Mouse (Mus musculus) spleen, postnatal 4 days (tissue): ENCODE measurements around the gene Hsd11b2.

ENCODE experiments used
- DNase-seq, 2 experiments: peaks; one replicate each; pipeline ENCODE4 v3.0.0; 2022; ENCODE audit warnings: low spot score in 2 of 2

The Hsd11b2 gene

DNA sequence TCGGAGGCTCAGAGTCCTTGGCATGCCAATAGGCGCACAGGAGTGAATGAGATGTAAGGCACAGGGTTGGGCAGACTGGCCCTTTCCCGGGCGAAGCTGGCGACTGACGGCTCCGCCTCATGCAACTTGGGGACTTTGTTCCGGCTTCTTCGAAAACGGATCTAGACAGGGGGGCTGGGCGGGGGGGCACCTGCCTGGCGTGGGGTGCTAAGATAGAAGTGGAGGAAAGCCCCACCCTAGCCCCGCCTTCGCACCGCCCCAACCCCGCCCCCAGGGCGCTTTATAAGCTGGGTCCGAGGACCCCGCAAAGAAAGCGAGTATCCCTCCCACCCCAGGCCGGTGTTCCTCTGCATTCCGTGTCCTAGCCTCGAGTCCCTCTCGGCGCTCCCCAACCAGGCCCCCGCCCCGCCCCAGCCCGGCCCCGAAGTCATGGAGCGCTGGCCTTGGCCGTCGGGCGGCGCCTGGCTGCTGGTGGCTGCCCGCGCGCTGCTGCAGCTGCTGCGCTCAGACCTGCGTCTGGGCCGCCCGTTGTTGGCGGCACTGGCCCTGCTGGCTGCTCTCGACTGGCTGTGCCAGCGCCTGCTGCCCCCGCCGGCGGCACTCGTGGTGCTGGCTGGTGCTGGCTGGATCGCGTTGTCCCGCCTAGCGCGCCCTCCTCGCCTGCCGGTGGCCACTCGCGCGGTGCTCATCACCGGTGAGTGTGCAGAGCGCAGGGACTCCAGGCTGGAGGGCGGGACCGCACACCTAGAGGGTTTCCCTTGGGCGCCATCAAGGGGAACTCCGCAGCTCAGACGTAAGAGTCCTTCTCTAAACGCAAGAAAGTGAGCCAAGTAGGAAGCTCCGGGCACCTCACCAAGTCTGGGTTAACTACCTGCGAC lies at the start of gene Hsd11b2:
TSS of gene Hsd11b2 (plus strand) at position 320 of the 878 bp plus-strand sequence.
- peak; percentile 39 to 73 for DNase-seq

DNA sequence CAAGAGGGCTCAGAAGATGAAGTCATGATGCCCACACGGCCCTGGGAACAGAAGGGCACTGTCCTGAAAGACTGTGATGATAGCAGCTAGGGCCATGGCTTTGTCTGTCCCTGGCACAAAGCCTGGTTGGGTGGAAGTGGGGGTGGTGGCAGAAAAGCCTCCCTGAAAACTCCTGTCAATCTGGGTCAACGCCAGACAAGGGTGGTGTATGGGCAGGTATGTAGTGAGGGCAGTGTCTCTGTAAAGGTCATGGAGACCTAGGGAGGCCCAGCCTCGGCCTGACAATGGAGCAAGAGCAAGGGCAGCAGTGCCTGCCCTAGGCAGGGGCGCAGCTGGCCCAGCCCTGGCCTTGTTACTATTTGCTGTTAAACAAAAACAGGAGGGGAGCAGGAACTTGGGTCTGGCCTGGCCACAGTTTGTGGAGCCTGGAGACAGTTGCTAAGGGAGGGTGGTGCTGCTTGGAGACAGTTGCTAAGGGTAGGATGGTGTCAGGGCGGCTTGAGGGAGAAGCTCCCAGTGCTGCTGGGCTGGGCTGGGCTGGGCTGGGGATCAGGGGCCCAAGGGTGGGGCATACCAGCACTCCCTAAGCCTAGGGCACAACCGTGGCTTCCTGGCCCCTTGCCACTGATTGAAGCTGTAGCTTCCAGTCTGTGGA lies 49.4 kb upstream of the Hsd11b2 start:
- DNase-seq: no peak

DNA sequence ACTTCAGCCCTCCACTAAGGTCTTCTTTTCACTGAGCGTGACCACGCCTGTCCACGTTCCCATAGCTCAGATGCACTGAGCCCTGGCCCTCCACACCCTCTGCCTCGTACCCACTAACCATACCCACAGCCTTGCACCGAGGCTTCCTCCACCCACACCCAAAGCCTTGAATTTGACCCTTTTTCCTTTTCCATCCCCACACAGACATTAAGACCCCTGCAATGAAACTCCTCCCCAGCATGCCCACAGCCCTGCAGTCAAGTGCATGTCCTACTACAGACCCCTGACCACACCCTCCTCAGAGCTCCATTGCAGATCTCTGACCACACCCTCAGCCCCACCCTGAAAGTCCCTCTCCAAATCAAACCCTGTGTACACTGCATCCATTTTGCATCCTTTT lies 48.7 kb upstream of the Hsd11b2 start:
- DNase-seq: no peak

DNA sequence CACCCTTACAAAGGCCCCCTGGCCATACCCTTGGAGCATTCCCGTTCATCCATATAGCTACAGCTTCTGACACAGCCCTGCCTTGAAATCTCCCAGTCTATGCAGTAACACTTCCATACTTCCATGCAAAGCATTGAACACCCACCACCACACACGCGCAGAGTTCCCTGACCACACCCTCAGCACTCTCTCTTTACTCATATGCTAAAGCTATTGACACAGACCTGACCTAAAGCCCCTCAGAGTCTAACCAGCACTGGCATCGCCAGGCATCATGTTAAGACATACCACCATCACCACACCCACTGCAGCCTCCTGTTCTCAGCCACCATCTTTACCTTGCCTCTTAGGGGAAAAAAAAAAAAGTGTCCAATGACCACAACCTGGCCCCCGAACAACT lies 48.3 kb upstream of the Hsd11b2 start:
- DNase-seq: peak in 1 of 2 experiments; percentile 53

DNA sequence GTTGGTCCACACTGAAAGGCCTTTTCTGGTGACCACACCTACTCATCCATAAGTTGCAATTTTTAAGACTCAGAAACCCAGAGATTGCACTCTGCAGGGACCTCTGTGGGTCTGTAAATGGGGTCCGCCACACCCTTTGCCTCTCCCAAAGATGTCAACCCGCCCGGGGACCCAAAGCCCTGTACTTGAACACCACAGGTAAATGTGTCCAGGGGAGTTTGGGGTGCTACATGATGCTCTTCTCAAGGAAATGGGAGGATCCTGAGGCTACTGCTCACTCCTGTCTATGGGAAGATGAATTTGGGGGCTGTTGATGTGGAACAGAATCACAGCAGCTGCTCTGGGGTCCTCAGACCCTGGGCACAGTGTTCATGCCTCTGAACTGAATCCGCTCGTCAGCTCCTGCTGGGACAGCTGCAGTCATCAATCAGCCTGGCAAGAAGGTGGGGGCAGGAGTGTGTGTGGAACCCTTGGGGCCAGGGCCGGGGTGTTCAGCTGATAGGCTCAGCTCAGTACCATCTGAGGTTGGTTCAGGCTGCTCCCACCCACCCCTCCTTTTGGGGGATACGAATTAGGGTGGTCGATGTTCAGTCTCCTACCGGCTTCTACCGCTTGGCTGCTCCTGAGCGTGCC lies 47.8 kb upstream of the Hsd11b2 start:
- DNase-seq: no peak

DNA sequence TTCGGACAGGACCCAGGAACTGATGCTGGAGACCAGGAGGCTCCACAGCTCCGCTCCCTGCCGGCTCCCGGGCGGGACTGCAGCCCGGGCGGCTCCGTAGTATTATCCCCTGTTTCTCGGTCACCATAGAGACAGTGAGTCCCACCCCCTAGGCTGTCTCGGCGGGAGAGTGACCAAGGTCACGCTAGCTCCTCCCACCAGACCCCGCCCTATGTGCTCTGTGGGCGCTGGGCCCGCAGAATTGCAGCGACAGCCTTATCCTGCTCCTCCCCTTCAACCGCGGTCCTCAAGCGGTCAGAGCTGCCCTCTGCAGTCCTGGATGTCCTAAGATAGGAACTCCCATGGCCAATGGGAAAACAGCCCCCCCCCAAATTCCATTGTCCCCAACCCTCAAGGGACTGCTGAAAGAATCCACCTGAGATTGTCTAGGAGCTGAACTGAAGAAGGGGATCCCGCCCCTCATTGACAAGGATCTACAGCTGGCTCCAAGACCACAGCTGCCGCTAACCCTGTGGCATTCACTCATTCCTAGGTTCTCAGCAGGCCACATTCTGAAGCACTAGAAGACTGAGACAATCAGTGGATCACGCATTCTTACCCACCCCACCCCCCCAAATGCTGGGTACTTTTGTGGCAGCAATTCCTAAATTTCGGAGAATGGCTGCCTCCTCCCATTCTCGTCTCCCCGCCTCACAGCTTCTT lies 47.1 kb upstream of the Hsd11b2 start, which contains the start of gene Tppp3:
TSS of gene Tppp3 (minus strand) at position 213 of the 702 bp plus-strand sequence.
- peak; percentile 77 to 81 for DNase-seq

DNA sequence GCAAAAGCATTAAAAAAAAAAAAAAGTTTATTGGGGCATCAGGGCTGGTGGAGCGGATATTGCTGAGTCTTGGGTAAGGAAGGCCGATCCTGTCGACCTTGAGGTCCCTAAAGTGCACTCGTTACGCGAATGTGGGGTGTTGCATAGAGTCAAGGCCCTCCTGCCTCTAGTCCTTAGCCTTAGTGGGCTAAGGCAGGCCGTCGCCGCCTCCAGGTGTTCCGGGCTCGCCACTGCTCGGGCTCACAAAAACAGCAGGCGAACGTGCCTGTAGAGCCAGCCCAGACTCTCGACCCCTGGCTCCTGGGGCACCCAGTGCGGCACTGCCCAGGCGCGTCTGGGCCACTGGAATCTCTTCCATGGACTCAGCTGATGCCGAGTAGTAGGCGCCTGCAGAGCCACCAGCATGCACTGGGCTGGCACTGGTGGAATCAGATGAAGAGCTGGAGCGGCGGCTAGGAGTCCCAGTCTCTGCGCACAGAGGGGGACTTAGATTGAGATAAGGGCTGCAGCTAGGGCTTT lies 46.1 kb upstream of the Hsd11b2 start:
- no peak for DNase-seq

DNA sequence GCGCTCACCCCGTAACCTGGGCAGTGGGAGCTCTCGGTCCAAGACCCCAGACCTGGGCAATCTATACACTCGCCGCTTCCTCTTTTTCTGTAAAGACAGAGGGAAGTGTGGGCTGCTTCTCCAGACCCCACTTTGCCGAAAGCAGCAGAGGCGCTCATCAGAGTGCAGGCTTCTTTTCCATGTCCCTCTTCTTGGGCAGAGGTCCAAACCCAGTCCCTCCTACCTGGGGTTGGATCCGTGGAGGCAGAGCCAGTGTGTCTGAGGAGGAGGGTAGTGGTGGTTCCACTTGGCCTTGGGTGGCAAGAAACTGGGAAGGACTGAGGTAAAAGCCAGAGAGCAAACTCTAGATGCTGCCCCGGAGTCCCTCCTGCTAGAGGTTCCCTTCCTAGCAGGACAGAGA lies 45.6 kb upstream of the Hsd11b2 start:
- DNase-seq: no peak

DNA sequence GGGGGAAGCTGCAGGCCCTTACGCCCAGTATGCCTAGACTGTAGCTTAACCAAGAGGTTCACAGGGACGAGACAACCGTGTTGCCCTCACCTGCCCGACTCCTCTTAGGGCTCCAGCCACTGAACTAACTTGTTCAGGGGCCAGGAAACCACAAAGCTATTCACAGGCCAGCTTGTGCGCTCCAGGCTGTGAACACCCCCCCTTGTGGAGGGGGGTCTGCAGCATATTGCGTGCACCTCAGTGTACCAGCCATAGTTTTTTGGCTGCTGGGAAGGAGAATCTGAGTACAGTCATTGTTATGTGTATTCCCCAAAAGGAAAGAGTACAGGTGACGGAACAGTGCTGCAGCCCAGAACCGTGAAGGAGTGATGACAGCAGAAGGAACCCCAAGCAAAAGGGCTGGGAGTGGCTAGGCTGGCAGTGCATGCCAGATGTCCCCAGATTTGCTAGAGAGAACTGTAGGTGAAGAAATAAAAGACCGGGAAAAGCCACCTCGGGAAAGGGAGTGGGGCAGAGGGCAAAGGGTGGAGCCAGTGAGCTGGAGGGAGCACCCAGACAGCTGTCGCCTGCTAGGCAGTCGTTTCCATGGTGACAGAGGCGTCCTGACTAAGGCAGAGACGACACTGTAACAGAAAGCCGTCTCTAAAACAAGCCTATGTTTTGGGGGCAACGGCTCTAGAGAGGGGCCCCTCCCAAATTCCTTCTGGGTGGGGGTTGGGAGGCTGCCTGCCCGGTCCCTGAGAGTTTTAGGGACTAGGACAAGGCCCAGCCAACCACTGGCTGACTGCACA lies 44.5 kb upstream of the Hsd11b2 start:
- DNase-seq: no peak

DNA sequence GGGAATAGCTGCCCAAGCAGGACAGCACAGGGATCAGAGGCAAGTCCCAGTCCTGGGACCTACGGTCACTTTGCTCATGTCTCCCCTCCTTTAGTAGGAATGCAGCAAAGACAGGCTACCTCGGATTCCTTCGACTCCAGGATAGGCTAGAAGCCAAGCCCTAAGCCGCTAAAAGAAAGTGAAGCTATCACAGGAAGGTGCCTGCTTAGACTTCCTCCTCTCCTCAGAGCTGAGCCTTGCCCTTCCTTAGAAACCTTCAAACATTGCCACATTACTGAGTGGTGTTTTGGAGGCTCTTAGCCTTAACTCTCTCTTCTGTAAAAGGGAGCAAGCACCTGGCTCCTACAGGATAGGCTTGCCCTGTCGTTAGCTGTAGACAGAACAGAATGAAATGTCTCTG lies 43.9 kb upstream of the Hsd11b2 start:
- DNase-seq: no peak

DNA sequence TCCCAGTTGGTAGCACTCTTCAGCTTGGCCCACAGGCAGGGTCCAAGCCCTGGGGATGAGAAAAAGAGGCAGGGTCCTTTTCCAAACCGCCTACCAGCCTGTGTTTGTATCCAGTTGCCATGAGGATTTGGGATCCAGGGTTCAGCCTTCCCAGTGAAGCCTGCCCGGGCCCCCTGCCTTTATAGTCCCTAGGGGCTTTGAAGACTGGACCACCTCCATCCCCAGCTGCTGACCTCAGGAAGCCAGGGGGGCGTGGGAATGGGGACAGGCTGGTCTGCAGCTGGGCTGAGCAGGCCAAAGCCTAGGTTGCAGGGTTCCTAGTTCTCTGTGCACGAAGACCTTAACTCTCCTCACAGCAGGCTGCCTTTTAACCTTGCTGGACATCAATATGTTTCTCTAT lies 43.3 kb upstream of the Hsd11b2 start:
- DNase-seq: no peak

DNA sequence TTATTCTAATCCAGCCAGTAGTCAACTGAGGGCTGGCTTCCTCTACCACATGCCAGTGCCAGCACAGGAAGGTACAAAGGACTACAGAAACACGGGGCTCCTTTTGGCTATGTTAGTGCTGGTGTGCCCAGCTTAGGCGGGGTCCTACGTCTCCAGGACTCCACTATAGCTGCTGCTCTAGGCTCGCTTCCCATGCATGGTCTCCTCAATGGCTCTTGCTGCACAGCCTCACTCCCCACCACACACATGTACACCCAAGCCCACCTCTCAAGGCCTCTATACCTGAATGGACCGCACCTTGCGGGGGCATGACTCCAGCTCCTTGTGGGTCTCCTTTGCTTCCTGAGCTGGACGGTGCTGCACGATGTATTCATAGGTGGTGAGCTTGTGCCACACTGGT lies 42.8 kb upstream of the Hsd11b2 start:
- DNase-seq: no peak

DNA sequence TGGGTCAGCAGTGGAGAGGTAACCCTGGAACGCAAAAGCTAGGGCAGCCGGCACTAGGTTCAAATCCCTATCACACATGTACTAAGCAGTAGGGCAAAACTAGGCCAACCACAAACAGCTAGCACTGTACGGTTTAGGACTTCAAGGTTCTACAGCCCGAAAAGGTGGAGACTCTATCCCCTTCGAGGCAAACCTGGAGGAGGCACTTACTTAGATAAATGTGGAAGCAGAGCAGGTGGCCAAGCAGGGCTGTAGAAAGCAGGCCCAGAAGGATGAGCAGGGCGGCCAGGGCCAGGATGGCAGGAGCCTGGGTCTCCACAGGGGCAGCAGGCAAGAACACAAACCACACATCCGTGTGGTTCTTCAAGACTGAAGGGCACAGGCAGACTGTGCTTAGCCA lies 42.4 kb upstream of the Hsd11b2 start:
- no peak for DNase-seq

DNA sequence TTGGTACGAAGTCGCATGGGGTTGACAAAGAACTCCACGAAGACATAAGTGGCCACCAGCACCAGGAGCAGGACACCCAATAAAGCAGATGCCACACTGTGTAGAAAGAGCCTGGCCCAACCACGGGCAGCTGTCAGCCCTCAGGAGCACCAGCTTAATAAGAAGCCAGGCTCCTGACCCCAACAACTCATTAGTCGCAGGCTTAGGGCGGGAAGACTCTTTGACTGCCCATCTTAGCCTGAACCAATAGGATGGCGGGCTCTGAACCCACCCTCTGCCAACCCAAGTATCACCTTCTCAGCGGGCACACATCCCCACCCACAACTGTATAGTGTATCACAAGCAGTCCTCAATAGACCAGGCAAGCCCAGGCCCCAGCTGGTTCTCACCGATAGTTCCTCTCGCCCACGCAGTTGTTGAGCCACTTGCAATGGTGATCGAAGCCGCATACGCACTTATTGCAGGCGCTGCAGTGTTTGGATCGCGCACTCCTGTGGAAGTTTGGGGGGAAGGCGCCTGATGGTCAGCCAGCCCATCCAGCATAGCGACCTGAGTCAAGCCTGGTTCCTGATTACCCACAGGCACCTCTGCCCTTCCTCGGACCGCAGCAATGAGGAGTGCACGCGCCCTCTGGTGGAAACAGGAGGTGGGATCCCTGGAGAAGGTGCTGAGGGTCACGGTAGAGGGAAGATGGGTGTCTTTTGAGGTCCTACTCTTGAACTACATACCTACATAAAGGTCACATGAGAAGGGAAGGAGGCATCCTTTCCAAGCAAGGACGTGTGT lies 41.7 kb upstream of the Hsd11b2 start:
- DNase-seq: peak; percentile 58 to 83

DNA sequence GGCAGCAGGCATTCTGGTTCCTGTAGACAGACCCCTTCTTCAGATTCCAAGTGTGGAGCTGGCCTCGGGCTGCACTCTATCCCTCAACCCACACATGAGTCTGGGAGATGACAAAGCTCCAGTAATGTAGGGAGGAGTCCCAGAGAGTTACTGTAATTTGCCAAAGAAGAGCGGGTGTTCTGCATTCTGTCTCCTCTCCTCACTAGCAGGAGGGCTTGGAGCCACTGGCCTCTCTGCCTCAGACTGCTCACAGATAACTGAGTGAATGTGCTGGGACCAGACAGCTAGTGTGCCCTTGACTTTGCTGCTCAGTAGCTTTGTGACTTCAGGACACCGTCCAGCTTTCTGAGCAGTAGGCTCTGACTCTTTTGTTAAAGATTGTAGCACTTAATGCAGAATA lies 40.8 kb upstream of the Hsd11b2 start:
- DNase-seq: no peak

DNA sequence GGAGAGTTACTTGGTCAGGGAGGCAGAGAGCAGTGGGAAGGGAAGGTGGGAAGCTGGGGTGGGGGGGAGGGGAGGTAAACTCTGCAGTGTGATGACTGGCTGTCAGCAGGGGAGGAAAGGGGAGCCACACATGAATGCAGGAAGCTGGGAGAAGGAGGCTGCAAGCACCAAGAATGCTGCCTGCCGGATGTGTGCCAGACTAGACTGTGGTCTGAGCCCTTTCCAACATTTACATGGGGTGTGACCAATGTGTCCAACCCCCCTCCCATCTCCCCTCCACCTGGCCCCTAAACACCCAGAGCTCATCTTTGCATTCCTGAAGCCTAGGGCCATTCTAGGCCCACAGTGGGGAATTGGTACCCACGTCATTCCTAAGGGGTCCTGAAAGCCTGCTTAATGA lies 37.5 kb upstream of the Hsd11b2 start:
- DNase-seq: no peak

DNA sequence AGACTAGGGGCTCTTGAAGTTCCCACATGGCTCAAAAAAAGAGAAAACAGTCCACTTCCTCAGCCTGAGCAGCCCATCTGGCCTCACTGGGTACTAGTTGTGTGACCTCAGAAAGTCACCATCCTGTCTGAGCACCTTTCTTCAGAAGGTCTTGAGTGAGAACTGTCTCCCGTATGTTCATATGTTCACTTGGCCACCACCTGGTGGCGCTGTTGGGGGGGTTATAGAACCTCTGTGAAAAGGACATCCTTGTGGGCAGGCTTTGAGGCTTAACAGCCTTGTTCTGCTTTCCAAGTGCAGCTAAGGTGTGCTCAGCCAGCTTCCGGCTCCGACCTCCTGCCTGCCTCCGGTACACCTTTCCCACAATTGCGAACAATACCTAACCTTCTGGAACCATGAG lies 37.1 kb upstream of the Hsd11b2 start:
- DNase-seq: peak; percentile 57 to 83

DNA sequence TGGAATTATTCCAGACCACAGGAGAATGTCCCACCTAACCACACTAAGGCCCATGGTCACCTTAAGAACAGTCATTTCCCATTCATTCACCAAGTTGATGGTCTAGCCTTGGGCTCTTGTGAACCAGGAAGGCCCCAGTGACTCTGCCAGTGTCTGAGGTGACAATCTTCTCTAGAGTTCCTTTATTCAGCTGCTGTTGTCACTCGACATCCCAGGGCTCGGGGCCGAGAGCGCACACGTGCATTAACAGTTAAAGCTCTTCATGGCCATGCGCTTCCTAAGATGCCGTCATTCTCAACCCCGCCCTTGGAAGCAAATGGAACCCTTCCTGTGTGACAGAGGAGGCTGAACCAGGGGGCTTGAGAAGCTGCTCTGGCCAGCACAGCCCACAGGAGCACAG lies 36.4 kb upstream of the Hsd11b2 start:
- no peak for DNase-seq

DNA sequence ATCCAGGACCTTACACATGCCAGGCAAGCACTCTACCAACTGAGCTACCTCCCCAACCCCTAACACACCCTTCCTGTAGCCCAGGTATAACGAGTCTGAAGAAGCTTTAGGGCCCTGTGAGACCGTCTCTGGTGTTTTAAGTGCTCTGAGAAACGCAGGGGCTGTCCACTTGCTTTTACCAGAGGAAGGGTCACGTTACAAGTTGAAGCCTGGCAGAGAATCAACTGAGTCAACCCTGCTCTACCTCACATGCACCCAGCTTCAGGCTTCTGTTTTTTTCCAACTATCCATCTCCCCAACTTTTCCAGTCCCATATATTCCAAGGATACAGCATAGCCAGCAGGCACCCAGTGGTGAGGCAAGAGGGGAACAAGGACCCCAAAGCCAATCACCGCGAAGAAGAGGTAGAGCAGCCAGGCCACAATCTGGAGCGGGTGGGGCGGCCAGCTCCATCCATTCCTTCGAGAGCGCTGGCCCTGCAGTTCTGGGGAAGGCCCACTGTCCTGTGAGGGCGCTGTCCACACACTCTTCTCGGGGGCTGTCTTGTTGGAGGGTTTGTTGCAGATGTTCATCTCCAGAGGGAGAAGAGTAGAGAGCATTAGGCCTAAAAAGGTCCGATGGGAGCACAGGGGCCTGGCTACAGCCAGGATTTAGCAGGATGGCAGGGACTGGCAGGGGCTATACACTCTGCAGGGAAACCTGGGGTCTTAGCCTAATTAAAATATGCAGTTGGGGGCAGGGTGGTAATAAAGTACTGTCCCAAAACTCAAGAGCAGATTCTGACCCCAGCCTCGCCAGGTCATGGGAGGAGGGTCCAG lies 35.1 kb upstream of the Hsd11b2 start:
- peak in 1 of 2 experiments; percentile 70 for DNase-seq
